Mouse (Mus musculus) hematopoietic stem cell, adult 5-6 weeks (primary cell): ENCODE measurements around the gene Fancl. TPM values are rescaled to one million over a fixed set of nuclear protein-coding genes. Genes with fewer than 3 reads are reported as not detected.

ENCODE experiments used
- ATAC-seq, 2 experiments: fragments of 125-278 bp in 1 of 2; replicated peaks in 1 of 2; 2 replicates each; pipeline ENCODE4 v1.8.0; 2016 to 2017; ENCODE audit warnings: inconsistent platforms in 2 of 2, mild to moderate bottlenecking in 2 of 2, moderate number of reproducible peaks in 2 of 2, low read depth in 1 of 2, moderate TSS enrichment in 1 of 2; ENCODE audit not compliant: low FRiP score in 2 of 2, poor library complexity in 2 of 2, severe bottlenecking in 2 of 2, insufficient read depth in 1 of 2, low TSS enrichment in 1 of 2
- total RNA-seq: library from RNA; stranded (forward); fragments of 172-1452, 232-1000 nt; gene quantifications from 2 replicates; pipeline ENCODE4 v1.2.3, GENCODE M21; 2017

The Fancl gene
- total RNA-seq, 1 experiment from 2014 or later: 57.4 TPM

GRCm38 (mm10) chr11:26454081-26454480 lies 68.1 kb downstream of the Fancl start:
- no peak for ATAC-seq

GRCm38 (mm10) chr11:26477037-26477739 lies 91.3 kb downstream of the Fancl start:
- ATAC-seq: no peak

GRCm38 (mm10) chr11:26481691-26482242 lies 95.8 kb downstream of the Fancl start:
- ATAC-seq: no peak

DNA sequence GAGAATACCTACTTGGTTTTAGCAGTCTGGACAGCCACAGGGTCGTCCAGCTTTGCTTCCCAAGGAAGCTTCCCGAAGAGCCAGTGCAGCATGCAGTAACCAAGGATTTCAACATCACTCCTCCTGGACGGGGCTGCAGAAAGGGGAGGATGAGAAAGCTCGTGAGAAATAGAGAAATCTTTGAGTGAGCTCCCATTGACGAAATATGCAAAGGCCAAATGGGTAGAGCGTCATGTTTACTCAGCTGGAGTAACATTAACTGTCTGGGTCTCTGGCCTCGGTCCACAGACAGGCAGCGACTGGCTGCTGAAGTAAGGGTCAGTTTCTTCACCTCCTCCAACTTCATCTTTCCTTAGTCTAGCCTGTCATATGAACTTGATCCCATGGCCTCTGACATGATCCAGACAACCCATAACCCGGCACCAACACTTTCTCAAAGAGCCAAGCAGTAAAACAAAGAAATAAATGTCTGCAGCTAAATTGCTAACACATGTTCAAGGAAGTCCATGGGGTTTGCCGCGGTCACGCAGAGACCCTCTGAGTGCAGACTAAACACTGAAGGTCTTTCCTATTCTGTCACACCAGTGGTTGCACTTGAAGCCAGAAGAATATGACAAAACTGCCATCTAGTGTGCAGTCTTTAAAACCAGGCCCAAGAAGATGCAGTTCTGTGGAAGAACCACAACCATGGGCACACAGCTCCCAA lies 104.0 kb downstream of the Fancl start:
- 0 out of 4 replicates have a peak, but pooled peaks of 1 of the 2 experiments have one; percentile 14 for ATAC-seq

DNA sequence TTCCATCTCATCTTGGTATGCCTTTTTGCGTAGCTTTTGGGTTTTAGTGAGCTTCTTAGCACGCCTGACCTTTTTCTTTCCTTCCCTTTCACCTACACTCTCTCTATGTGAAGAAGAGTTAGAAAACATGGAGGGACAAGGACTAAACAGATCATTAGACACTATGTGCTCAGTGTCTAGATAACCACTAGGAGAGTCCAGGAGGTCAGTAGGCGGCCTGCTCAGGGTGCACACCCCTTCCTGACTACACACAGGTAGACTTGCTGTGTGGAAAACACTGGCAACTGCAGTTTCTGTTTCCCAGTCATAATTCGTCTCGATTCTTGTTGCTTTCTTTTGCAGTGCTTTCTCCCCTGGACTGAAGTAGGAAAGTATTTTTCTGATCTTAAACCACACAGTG lies 110.0 kb downstream of the Fancl start:
- no peak for ATAC-seq

DNA sequence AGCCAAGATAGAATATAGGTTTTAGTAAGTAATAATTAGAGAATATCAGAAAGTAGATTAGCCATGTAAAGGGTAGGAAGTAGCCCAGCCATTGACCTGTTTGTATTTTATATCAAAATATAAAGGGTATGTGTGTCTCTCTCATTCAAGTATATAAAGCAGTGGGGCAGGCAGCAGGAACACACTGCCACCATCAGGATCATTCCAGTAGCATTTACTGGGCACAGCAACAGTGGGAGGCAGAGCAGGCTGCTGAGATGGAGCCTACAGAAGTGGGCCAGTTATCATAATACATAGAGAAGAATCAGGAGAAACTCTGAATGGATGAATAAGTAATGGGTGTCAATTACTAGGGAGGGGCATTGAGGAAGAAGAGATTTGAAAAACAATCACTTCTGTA lies 127.7 kb downstream of the Fancl start:
- no peak for ATAC-seq

DNA sequence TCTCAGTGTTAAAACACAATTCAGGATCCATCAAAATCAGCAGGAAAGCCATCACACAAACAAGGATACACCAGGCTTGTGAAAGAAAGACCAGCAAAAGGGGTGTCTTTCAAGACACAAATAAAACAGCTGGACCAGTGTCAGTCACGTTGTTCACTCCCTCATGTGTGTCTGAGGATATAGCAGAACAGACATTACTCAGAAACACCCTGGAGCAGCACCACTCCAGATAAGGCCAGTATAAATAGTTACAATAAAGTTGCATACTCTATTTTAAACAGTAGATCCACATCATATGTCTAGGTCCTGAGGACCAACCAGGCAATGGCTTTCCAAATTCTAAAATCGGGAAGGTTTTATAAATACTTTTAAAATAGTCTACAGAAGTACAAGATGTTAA lies 130.2 kb downstream of the Fancl start:
- no peak for ATAC-seq

DNA sequence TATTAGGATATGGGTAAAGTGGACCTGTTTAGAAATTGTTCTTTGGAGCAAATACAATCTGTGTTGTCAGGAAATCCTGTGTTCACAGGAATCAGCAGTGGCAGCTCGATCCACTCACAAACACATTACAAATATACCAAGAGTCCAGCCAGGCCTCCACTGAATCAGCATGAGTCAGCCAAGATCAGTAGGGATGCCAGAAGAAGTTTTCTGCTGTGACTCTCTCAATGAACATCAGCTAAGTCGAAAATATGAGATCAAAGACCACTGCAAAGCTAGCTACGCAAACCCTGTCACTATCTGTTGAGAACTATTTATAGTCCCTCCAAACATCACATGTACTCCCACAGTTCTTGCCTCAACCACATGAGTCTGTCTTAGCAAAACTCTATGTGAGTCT lies 133.1 kb downstream of the Fancl start:
- no peak for ATAC-seq

Other genes starting within 250 kb of the Fancl start
- 1.7 TPM in 1 of 2 replicates, not detected in the other for gene 5730522E02Rik, start 175.4 kb upstream of the Fancl start, total RNA-seq
- gene Gm6899, start 207.1 kb downstream of the Fancl start, total RNA-seq: not detected in 2 replicates
- 30.2 and 48.1 TPM in 2 replicates for gene Vrk2, start 207.9 kb downstream of the Fancl start, total RNA-seq